Mouse (Mus musculus) heart, adult 2 months (tissue): ENCODE results near the gene Hapln2. TPM values are rescaled to one million over a fixed set of nuclear protein-coding genes. Genes with fewer than 3 reads are reported as not detected.

Experiments
- DNase-seq, 2 experiments: peaks; one replicate each; pipeline ENCODE4 v3.0.0; 2021
- H3K27ac ChIP-seq: fragments of 200-600 bp; 2 replicates; pipeline ENCODE4 v1.8.1; 2022
- H3K27me3 ChIP-seq: fragments of 200-500 bp; 2 replicates; pipeline ENCODE4 v1.6.1; 2012; ENCODE audit warnings: mild to moderate bottlenecking, low read length, inconsistent platforms, mixed read lengths; ENCODE audit not compliant: control insufficient read depth, insufficient read depth
- H3K36me3 ChIP-seq: fragments of 200-500 bp; 2 replicates; pipeline ENCODE4 v1.6.1; 2012; ENCODE audit warnings: low read length, inconsistent platforms; ENCODE audit not compliant: control insufficient read depth, insufficient read depth
- H3K4me1 ChIP-seq: fragments of 200-500 bp; 2 replicates; pipeline ENCODE4 v1.6.1; 2011; ENCODE audit warnings: low read length; ENCODE audit not compliant: control insufficient read depth, insufficient read depth
- H3K4me3 ChIP-seq: fragments of 200-600 bp; 2 replicates; pipeline ENCODE4 v1.8.1; 2022
- H3K79me2 ChIP-seq: fragments of 200-500 bp; replicated peaks from 2 replicates; pipeline ENCODE4 v1.6.1; 2012; ENCODE audit warnings: mild to moderate bottlenecking, inconsistent platforms, low read length, moderate library complexity, mixed read lengths; ENCODE audit not compliant: control insufficient read depth, insufficient read depth
- H3K9ac ChIP-seq: fragments of 200-500 bp; 2 replicates; pipeline ENCODE4 v1.6.1; 2012; ENCODE audit warnings: low read depth, mild to moderate bottlenecking, control low read depth, inconsistent platforms, low read length, mixed read lengths
- CTCF ChIP-seq: fragments of 200-600 bp; IDR thresholded peaks from 2 replicates; pipeline ENCODE4 v1.8.1; 2022; ENCODE audit warnings: antibody characterized with exemption, mild to moderate bottlenecking, moderate library complexity
- EP300 ChIP-seq: fragments of 200-500 bp; IDR thresholded peaks from 2 replicates; pipeline ENCODE4 v1.6.1; 2011; ENCODE audit warnings: low read depth, low read length, control low read depth; ENCODE audit not compliant: insufficient read depth
- POLR2A ChIP-seq: fragments of 200-500 bp; IDR thresholded peaks from 2 replicates; pipeline ENCODE4 v1.6.1; 2011; ENCODE audit warnings: mild to moderate bottlenecking, low read depth, low read length, control low read depth; ENCODE audit not compliant: insufficient read depth
- WGBS: fragments of 180-500 bp; shearing (Covaris S2); methylation state at CpG from one replicate; pipeline ENCODE4 v1.1.7; 2018; 5-methylcytosine and 5-hydroxymethylcytosine counted together
- intact Hi-C: fragments of 180-260 bp; cut with DNase I; formaldehyde crosslinking; loops from one replicate; pipeline ENCODE4 v1.15.1; 2025
- polyA plus RNA-seq: library from polyadenylated mRNA; depleted of rRNA; stranded (reverse); fragments of >200 nt; gene quantifications from 2 replicates; pipeline ENCODE4 v1.2.3, GENCODE M21; 2012; rRNA removed
- total RNA-seq, 2 experiments: library from RNA; stranded (reverse); gene quantifications; 2 replicates each; pipeline ENCODE4 v1.2.3; 2021

Gene Hapln2
- total and polyA plus RNA-seq, 3 experiments = not detected

DNA sequence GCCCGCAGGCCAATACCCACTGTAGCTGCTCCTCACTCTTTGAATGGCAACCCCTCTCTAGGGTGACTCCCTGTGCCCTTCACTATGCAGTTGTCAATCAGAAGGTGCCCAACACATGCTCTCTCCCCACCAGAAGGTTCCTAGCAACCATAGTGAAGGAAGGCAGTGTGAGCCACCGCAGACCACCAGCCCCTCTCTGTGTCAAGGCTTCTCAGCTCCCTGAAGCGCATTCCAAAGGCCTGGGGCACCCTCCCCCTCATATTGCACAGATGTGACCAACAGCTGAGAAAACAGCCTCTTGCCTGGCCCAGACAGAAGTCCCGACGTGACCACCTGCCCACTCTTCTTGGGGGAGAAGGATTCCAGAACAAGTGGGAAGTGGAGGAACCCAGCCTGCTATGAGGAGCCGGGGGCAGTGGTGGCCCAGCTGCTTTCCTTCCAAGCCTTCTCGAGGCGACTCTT, 55.1 kb downstream of the Hapln2 start:
- intact Hi-C loops = loop anchor here (1.0 to 10.0 kb wide), 2 partner anchors 9 to 207 kb away; no protein-coding TSS in a partner anchor
- Histone ChIP-seq H3K27ac (peak overlapping the region; percentile 83), H3K79me2 (no peaks in the 10 kb centered on the region)

More for the DNA sequence above, 55.1 kb downstream of the Hapln2 start:
- DNase-seq = peak in 1 of 2 experiments; percentile 29
- no peak for TF ChIP-seq POLR2A
- no peak for TF ChIP-seq CTCF
- TF ChIP-seq EP300 = no peak
- H3K4me1 ChIP-seq = peaks cover 7% of the 10 kb centered on the region
- peak overlapping the region; percentile 72 for H3K9ac ChIP-seq
- H3K36me3 ChIP-seq = no peaks in the 10 kb centered on the region
- WGBS = 30% methylated on average over 8 of the region's 8 CpGs
- H3K27me3 ChIP-seq = no peaks in the 10 kb centered on the region
- peak overlapping the region; percentile 74 for H3K4me3 ChIP-seq

Other genes with a start within 250 kb of the Hapln2 start
- under 1 TPM; 0.14 to 0.16 TPM for gene Ntrk1, start 232.4 kb downstream of the Hapln2 start, total RNA-seq
- 0.38 and 0.57 TPM in 2 replicates for gene Ntrk1, start 232.4 kb downstream of the Hapln2 start, polyA plus RNA-seq
- under 1 TPM in 1 of 2 experiments, not detected in 1; 0.05 TPM for gene Insrr, start 230.6 kb downstream of the Hapln2 start, total RNA-seq
- 0.04 TPM in 1 of 2 replicates, not detected in the other for gene Insrr, start 230.6 kb downstream of the Hapln2 start, polyA plus RNA-seq
- gene Pear1, start 203.3 kb downstream of the Hapln2 start, total RNA-seq = 10 to 100 TPM; 17.1 to 18.7 TPM
- 42.5 and 45.0 TPM in 2 replicates for gene Pear1, start 203.3 kb downstream of the Hapln2 start, polyA plus RNA-seq
- gene Sh2d2a, start 180.8 kb downstream of the Hapln2 start, total RNA-seq = under 1 TPM; 0.05 to 0.27 TPM
- gene Sh2d2a, start 180.8 kb downstream of the Hapln2 start, polyA plus RNA-seq = 0.41 and 0.70 TPM in 2 replicates
- 10 to 100 TPM; 46.7 to 50.7 TPM for gene Prcc, start 142.0 kb downstream of the Hapln2 start, total RNA-seq
- gene Prcc, start 142.0 kb downstream of the Hapln2 start, polyA plus RNA-seq = 27.6 and 35.9 TPM in 2 replicates
- 100 to 1,000 TPM; 106 to 125 TPM for gene Hdgf, start 121.3 kb downstream of the Hapln2 start, total RNA-seq
- 61.6 and 99.5 TPM in 2 replicates for gene Hdgf, start 121.3 kb downstream of the Hapln2 start, polyA plus RNA-seq
- gene Mrpl24, start 108.1 kb downstream of the Hapln2 start, total RNA-seq = 10 to 100 TPM; 70.4 to 71.9 TPM
- gene Mrpl24, start 108.1 kb downstream of the Hapln2 start, polyA plus RNA-seq = 53.3 and 88.7 TPM in 2 replicates
- 10 to 100 TPM; 10.6 to 10.9 TPM for gene Isg20l2, start 97.3 kb downstream of the Hapln2 start, total RNA-seq
- 6.2 and 10.8 TPM in 2 replicates for gene Isg20l2, start 97.3 kb downstream of the Hapln2 start, polyA plus RNA-seq
- 1 to 10 TPM; 4.7 to 5.5 TPM for gene Rrnad1, start 96.9 kb downstream of the Hapln2 start, total RNA-seq
- 17.2 and 18.7 TPM in 2 replicates for gene Rrnad1, start 96.9 kb downstream of the Hapln2 start, polyA plus RNA-seq
- under 1 TPM in 1 of 2 experiments, not detected in 1; 0.25 TPM for gene Crabp2, start 78.9 kb downstream of the Hapln2 start, total RNA-seq
- gene Crabp2, start 78.9 kb downstream of the Hapln2 start, polyA plus RNA-seq = not detected in 2 replicates
- 10 to 100 TPM; 14.7 to 22.8 TPM for gene Nes, start 56.5 kb downstream of the Hapln2 start, total RNA-seq
- gene Nes, start 56.5 kb downstream of the Hapln2 start, polyA plus RNA-seq = 6.2 and 10.0 TPM in 2 replicates
- gene Bcan, start 27.4 kb downstream of the Hapln2 start, total RNA-seq = under 1 TPM in 1 of 2 experiments, not detected in 1; 0.09 TPM
- gene Bcan, start 27.4 kb downstream of the Hapln2 start, polyA plus RNA-seq = 0.32 and 0.55 TPM in 2 replicates
- 1 to 10 TPM; 9.5 to 9.9 TPM for gene Gpatch4, start 15.5 kb upstream of the Hapln2 start, total RNA-seq
- gene Gpatch4, start 15.5 kb upstream of the Hapln2 start, polyA plus RNA-seq = 4.3 and 8.5 TPM in 2 replicates
- gene Naxe, start 30.9 kb upstream of the Hapln2 start, total RNA-seq = 10 to 100 TPM; 70.6 to 81.9 TPM
- gene Naxe, start 30.9 kb upstream of the Hapln2 start, polyA plus RNA-seq = 86.6 and 96.7 TPM in 2 replicates
- gene Ttc24, start 50.7 kb upstream of the Hapln2 start, total RNA-seq = not detected
- gene Ttc24, start 50.7 kb upstream of the Hapln2 start, polyA plus RNA-seq = 0.29 TPM in 1 of 2 replicates, not detected in the other
- gene Iqgap3, start 54.4 kb upstream of the Hapln2 start, total RNA-seq = under 1 TPM; 0.21 to 0.45 TPM
- gene Iqgap3, start 54.4 kb upstream of the Hapln2 start, polyA plus RNA-seq = 0.64 and 1.1 TPM in 2 replicates
- gene Mef2d, start 114.8 kb upstream of the Hapln2 start, total RNA-seq = 100 to 1,000 TPM; 118 to 129 TPM
- gene Mef2d, start 114.8 kb upstream of the Hapln2 start, polyA plus RNA-seq = 119 and 122 TPM in 2 replicates
- gene Rhbg, start 227.1 kb upstream of the Hapln2 start, total RNA-seq = not detected
- 0.20 TPM in 1 of 2 replicates, not detected in the other for gene Rhbg, start 227.1 kb upstream of the Hapln2 start, polyA plus RNA-seq